Mouse (Mus musculus) megakaryocyte progenitor cell, adult 5-6 weeks (primary cell): ENCODE data around the gene Vegfa. TPM values are rescaled to one million over a fixed set of nuclear protein-coding genes. Genes with fewer than 3 reads are reported as not detected.
A peak's percentile ranks its signal among the peaks of the same experiment; 100 is the strongest.

ENCODE experiments used
- ATAC-seq: replicated peaks from 2 replicates; pipeline ENCODE4 v1.8.0; 2016; ENCODE audit warnings: mild to moderate bottlenecking, moderate TSS enrichment, inconsistent platforms; ENCODE audit not compliant: poor library complexity
- total RNA-seq, 2 experiments: library from RNA; stranded (forward) in 1 of 2; stranded (reverse) in 1 of 2; fragments of 157-497, 149-512 nt in 1 of 2; fragments of 200-1000 nt in 1 of 2; gene quantifications; 2 replicates each; pipeline versions ENCODE4 v1.2.3 to v1.2.4; 2015 to 2017

Gene Vegfa
- total RNA-seq (2015) (32.8 and 38.3 TPM in 2 replicates), total RNA-seq (2017) (47.8 and 54.2 TPM in 2 replicates)

DNA sequence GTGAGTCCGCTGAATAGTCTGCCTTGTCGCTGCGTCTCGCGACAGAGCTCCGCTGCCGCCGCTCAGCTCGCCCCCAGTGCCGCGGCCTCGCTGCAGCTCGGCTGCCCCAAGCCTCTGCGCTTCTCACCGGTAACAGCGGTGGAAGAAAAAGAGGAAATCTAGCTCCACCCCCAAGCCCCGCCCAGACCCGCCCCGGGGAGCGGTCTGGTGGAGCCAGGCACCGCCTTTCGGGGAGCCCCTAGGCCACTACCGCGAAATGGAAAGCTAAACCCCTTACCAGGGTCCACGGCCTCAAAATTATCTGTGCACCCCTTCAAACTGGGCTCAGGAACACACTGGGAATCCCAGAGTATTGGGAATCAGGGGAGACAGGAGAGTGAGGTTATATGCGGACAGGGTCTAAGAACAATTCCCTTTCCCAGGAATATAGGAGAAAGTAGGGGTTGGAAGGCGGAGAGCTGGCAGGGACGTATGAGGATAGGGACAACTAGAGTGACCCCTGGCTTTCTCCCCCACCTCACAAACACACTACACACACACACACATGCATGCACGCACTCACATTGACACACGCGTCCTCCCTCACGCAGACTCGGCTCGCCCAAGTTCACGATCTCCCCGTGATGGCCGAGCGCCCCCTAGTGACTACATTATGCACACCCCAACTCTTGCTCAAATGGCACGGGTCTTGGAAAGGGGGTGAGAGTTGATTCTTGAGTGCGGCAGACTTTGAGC is at the start of gene Vegfa:
Gene Vegfa (minus strand): TSS at position 113 of the 735 bp plus-strand sequence.
- peak; percentile 72 for ATAC-seq

DNA sequence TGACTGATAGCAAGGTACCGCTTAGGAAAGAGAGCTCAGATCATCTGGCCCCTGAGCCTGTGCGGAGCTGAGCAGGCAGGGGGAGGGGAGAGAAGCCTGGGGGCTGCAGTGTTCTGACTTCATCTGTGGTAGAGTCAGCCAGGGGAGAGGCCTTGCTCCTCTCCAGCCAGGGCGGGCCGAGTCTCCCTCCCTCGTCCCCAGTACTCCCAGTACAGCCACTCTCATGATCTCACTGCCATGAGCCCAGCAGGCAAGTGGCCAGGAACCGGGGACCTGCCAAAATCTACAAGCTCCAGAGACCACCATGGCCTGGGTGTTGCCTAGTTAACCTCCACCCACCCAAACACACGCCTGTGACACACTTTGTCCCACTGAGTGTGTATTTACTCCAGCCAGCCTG is 49.5 kb upstream of the Vegfa start:
- ATAC-seq: no peak

DNA sequence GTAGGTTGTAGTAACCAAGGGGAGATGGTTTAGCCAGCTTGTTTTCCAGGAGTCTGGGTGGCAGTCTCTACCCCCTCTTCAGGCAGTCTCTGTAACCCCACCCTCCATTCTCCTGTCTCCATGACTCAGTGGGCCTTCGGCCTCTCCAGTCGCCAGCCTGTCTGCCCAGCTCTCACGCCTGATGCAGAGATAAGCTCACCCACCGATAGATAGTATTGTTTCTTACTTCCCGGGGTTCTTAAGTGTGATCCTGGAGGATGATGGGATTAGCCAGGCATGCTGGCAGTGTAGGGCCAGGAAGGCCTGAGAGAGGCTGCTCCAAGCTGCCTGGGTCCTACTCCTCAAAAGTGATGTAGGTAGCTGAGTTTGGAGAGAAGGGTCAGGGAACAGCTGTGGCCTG is 48.9 kb upstream of the Vegfa start:
- ATAC-seq: no peak

DNA sequence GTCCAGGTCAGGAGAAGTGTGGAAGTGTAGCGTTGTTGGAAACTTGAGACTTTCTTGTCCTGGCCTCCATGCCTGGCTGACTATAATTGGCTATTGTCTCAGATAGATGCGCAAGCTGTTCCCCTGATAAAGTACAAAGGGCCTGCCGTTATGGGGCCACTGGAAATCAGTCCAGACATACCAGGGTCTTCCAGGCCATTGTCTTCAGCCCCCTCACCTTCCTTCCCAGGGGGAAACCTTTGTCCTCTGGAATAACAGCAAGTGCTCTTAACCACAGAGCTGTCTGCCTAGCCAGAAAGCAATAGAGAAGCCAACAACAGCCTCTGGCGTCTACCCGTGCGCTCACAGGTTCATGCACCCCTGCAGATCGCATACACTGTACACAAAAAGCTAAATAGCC is 48.2 kb upstream of the Vegfa start:
- no peak for ATAC-seq

DNA sequence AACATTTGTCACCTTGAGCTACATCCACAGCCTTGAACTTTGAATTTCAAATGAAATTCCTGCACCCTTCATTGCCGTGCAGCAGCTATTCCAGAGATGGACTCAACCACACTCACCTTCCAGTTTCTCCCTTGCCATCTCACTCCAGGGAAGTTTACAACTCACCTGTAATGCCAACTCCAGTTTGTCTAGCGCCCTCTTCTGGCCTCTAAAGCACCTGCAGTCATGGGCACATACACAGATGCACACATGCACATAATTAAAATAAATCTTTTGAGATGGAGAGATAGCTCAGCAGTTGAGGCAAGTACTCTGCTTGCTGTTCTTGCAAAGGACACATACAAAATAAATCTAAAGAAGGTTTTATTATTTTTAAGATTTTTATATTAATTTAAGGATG is 46.9 kb upstream of the Vegfa start:
- ATAC-seq: no peak

DNA sequence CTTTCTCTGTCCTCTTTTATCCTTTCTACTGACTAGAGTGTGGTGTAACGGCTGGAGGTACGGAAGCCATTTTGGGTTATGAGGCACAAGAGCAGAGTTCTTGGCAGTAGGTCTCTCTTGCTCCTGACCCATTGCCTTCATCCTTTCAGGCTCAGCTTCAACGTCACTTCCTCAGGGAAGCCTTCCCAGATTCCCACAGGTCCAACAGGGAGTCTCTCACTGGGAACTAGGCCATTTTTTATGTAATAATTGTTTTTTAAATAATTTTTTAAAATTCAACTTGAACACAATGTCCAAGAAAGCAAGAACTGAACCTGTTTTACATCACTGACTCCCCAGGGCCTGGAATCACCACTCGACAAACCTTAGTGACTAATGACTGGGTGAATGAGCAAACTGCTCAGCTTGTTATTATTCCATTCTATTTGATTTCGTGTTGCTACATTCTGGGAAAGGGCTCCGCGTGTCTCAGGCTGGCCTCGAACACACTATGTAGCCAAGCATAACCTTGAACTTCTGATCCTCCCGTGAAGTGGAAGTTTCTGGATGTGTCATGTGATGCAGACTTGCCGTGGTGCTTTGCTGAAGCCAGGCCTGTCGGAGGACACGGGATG is 45.9 kb upstream of the Vegfa start:
- ATAC-seq: no peak

DNA sequence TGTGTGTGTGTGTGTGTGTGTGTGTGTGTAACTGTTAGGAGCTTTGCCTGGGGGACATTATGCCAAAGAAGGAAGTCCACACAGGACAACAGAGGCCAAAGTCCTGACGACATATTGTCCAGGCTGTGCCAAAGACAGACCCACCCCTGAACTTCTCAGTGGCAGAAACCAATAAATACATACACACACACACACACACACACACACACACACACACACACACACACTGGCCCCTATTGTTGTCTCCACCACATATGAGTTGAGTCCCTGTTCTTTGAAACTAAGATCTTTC is 44.0 kb upstream of the Vegfa start:
- no peak for ATAC-seq

DNA sequence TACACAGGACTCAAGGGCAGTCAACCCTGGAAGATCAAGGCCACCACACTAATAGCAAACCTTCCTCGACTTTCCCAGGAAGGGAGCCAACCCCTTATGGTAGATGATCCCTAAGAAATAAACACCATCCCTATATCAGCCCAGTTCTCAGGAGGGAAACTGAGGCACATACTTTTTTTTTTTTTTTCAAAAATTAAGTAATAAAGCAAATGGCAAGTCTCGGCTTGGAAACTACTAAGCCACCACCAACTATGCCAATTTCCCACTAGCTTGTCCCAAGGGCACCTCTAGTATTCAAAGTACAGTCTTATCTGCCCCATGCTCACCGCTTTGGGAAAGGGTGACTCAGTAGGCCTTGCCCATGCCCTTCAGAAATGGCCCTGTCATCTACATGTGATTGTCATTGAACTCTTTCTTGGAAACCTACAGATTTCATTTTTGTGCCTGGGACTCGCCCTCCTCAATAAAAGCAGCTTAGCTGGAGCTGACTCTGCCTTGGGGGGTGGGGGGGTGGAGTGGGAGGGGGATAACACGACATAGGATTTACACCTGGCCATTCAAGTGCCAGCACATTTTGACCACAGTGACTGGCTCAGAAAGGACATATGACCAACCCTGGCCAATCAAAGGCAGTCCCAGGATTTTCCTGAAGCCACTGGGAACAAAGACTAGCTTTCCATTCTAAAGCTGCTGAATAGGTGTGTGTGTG is 43.5 kb upstream of the Vegfa start:
- ATAC-seq: no peak

DNA sequence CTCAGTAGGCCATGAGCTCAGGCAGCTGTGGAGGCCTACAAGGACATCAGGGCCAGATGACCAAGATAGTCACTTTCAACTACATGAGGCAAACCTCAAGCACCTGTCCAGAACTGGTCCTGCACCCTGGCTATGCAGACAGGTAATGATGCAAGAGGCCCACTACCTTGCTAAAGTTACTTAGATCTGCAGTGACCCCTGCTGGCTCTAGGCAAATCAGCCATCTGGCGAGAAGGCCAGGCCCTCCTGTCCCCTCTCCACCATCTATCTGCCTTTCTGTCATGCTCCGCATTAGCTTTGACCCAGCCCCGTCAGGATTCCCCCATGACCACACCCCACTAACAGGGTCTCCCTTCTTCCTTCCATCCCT is 42.9 kb upstream of the Vegfa start:
- peak; percentile 38 for ATAC-seq

DNA sequence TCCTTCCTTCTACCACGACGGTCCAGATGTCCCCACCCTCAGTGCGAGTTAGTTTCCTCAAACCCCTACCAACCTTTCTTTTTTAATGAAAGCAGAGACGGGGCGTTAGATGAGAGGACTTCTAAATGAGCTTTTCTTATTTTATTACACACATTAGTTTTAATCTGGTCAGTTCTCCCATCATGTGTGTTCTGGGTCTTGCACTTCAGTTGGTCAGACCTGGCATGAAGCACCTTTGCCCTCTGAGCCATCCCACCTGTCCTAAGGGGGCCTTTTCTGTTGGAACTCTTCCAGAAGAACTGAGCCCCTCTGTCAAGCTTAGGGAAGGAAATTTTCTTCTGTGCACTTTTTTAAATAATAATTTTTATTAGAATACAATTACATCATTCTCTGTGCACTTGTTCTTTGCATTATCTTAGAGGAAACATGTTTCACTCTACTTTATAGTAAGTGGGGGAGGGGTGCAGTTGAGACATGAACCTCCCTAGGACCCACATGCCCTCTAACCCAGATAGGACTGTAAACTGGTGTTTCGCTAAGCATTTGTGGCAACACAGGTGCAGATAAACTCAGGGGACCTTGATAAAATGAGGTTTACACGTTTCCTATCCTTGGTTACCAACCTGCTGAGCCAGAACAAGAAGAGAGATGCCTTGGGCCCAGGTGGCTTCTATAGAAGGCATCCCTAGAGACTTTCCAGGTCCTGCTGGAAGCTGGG is 42.4 kb upstream of the Vegfa start:
- peak; percentile 38 for ATAC-seq

DNA sequence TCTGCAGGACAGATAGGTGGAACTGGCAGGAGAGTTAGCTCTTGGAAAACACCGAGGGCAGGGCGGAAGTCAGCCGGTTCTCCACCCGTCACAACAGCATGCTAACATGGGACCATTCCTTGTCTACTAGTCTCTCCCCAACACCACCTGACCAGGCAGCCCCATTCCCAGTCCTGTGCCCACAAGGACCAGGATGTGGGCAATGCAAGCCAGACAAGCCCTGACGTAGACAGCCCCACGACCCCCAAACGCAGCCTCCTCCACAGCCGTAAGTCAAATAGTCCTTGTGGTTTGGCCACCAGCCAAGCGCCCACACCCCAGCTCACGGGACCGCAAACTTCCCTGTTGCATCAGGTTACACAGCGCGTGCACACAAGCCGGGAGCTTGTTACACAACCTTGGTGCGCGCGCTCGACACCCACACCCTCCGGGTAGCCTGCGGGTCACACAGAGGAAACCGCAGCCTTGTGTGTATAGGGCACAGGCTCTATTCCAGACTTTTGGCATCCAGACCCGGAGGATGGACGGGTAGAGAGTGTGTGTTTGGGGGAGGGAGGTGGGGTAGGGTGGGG is 41.6 kb upstream of the Vegfa start:
- peak; percentile 83 for ATAC-seq

DNA sequence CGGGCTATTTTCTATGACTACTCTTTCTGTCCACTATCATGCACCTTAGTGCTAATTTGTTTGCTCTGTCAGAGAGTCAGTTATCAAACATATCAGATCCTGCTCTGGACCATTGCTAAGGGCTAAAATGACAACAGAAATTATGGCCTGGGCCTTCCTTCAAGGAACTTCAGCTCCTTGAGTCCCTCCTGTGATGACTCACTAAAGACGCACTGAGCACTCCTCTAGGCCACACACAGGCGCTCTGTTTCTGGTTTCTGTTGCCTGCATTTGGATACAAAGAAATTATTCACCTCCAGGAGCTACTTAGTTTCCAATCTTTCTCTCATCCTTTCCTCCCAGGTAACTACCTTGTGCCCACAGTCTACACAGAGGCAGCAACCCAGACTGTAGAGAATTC is 39.4 kb upstream of the Vegfa start:
- ATAC-seq: no peak

DNA sequence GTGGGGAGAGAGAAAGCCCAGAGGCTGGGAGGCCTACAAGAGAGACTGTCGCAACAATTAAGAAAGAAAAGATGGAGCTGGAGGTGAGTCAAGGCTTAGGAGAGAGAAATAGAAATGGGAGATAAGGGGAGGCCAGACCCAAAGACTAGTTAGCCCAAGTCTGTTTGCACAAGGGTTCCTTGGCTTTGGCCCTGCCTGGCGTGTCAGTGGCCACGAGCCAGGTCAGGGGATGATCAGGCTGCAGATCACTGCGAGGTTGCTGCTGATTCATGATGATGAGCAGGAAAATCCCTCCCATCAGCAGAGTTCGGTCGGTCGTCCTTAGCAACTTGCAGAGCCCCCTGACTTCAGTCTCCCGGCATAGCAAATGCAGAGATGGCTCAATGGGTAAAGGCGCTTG is 37.9 kb upstream of the Vegfa start:
- no peak for ATAC-seq

DNA sequence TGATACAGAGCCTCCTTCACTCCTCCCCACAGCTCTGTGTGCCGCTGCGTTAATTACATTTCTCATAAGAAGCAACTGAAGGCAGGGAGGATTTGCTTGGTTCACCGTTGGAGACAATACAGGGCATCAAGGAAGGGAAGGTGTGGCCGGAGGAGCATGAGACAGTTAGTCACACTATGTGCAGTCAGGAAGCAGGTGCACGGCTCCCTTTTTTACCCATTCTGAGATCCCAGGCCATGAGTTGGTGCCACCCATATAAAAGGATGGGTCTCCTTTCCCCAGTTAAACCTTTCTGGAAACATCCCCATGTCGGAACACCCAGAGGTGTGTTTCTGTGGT is 31.8 kb upstream of the Vegfa start:
- no peak for ATAC-seq

DNA sequence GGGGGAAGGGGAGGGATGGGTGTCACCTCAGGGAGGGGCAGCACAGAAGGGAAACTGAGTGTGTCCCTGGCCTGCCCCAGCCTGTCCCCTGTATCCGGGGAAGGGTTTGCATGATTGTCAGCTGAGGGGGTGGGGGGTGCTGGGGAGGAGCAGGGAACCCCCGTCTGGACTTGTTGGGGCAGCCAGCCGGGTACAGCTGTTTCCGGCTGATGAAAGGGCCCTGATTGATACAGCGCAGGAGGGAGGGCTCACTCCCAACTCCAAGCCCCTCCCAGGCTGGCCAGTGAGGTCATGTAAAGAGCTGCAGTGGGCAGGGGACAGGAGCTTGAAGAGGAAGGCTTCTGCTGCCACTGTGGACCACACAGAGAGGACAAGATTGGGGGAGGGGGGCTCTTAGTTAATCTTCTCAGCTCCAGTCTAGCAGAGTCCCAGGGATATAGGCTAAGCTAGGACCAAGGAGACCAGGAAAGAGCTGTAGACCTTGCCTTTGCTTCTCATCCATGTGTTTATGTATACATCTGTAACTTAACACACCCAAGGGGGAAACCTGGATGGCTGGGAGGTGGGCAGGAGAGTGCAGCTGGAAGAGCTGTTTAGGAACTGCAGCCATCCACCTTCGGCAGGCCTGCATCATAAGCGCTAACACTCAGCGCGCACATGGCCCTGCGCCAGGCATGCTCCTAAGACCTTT is 31.3 kb upstream of the Vegfa start:
- ATAC-seq: peak; percentile 76

DNA sequence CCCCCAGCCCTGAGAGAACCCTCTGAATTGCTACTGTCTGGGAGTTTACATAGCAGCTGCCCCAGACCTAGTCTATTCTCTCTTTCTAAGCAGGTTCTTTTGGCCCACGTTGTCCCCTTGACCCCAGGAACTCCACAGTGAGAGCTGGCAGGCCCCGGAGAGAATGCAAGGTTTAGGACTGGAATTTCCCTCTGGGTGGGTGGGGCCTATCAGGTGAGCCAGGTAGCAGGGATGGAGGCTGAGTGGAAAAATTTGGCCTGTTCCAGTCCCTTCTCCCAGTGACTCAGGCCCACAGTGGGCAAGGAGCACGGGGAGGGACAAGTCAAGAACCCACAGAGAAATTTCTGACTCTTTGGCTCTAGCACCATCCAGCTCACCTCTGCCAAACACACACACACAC is 28.1 kb upstream of the Vegfa start:
- ATAC-seq: no peak

DNA sequence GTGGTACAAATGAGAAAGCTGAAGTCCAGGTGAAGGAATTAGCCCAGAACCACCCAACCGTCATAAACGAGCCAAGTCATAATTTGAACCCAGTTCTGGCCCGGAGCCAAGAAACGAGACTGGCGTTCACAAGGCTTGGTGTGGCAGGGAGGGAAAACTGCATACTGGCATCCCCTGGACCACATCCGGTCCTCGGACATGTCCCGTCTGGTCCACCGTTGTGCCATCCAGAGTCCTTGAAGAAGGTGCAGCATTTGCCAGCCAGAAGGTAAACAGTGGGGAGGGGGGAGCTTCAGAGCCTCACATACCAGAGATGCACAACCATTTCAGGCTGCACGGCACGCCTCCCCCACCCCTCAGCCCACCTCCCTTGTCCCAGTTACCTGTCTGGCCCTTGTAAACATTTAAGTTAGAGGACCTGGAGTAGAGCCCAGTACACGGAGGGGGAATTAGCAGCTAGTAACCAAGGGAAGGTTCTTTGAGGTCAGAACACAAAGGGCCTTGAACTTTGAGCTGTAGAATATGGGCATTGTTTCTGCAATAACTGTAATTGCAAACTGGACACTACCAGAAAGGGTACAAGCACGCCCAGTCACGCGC is 27.2 kb upstream of the Vegfa start:
- ATAC-seq: no peak

DNA sequence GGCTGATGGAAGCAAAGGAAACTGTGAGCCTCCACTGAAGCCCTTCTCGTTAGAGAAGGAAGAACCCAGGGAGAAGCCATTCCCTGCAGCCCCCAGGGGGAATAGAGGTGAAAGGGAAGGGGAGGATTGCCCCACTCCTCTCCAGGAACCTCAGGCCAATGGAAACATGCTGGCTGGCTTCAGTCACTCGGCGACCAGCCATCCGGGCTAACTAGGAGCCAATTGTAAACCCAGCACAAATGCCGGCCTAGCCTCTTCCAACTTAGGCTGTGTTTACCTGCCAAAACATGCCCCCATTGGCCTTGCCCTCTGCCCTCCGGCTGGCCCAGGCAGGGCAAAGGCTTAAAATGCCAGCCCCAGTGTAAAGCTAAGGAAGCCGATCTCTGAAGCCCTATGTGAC is 24.1 kb upstream of the Vegfa start:
- ATAC-seq: no peak

DNA sequence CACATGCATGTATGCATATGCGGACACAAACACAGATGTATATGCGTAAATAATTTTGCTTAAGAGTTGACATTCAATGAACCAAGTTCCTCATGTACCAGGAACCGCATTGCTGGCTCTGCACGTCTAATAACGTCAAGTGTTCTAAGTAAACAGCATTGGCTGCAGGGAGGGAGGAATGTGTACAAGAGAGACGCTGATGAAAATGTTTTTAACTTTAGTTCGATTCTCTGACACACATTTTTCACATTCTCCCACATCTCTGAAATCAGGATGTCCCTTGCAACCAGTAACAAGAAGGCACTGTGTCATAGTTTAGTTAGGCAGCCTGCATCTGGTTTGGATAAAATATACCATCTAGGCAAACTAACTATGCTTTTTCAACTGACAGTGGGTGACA is 23.6 kb upstream of the Vegfa start:
- no peak for ATAC-seq

DNA sequence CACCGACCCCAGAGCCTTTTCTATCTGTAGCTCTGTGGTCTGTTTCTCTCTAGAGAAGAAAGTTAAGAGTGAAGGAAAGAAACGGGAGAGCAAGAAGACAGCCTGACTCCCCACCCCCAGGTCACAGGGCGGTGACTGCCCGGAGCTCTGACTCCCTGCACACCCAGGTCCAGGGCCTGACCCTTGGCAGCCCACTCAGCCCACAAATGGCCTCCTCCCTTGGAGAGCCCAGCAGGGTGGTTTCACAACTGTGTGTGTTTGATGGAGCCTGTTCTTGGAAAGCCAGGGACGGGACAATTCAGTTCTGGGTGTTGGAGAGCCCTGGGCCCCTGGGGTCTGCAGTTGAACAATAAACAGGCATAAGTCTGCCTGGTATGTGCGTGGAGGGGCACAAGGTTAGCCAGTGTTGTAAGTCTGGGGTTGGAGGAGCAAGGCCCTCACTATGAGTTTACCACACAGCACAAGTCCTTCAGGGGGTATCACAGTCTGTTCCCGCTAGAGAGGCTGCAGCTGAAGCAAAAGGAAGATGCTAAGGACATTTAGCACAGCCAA is 21.2 kb upstream of the Vegfa start:
- ATAC-seq: no peak
